Mouse (Mus musculus): ENCODE results near the gene Cipc. TPM values are rescaled to one million over a fixed set of nuclear protein-coding genes. Genes with fewer than 3 reads are reported as not detected.

Cipc gene
- polyA plus RNA-seq, 1 experiment from 2014 or later: 57.8 TPM

GRCm38 (mm10) chr12:86911482-86911931 lies 35.3 kb upstream of the Cipc start:
- ATAC-seq: peak; percentile 86
- Histone ChIP-seq H3K4me1 (ENCODE audit: control insufficient read depth, insufficient read depth, low read length) (peaks cover 25% of the 10 kb centered on the region), H3K4me3 (ENCODE audit: low read depth, low read length) (no peak overlapping the region), H3K9ac (ENCODE audit: low read depth, low read length) (peak overlapping the region; percentile 50), H3K36me3 (ENCODE audit: control insufficient read depth, insufficient read depth, low read length) (no peaks in the 10 kb centered on the region), H3K9me3 (replicated peaks; ENCODE audit: control insufficient read depth, low read length, poor library complexity, severe bottlenecking) (no peaks in the 10 kb centered on the region), H3K27me3 (ENCODE audit: control insufficient read depth, insufficient read depth, low read depth, low read length) (no peaks in the 10 kb centered on the region), H3K27ac (ENCODE audit: low read length) (peak overlapping the region; percentile 91), H3K4me2 (ENCODE audit: low read length) (peak overlapping the region; percentile 28)
- 19% methylated on average over 10 of the region's 10 CpGs for WGBS

- H3K4me3 ChIP-seq (ENCODE audit: low read depth, low read length): no peak overlapping the region
- no peak for ATAC-seq
- H3K9ac ChIP-seq (ENCODE audit: low read depth, low read length): peak overlapping the region; percentile 50; the same call in 1 of the 2 replicates
- H3K27ac ChIP-seq (ENCODE audit: low read length): peak overlapping the region; percentile 91
- H3K4me2 ChIP-seq (ENCODE audit: low read length): no peak overlapping the region; the same call in 1 of the 2 replicates
- WGBS: 9% methylated on average over 22 of the region's 22 CpGs
- H3K4me1 ChIP-seq (ENCODE audit: control insufficient read depth, insufficient read depth, low read length): peaks cover 26% of the 10 kb centered on the region
- no peaks in the 10 kb centered on the region for H3K27me3 ChIP-seq (ENCODE audit: control insufficient read depth, insufficient read depth, low read depth, low read length)
- H3K36me3 ChIP-seq (ENCODE audit: control insufficient read depth, insufficient read depth, low read length): no peaks in the 10 kb centered on the region
- no peaks in the 10 kb centered on the region for H3K9me3 ChIP-seq (replicated peaks; ENCODE audit: control insufficient read depth, low read length, poor library complexity, severe bottlenecking)
These were observed 34.3 kb upstream of the Cipc start for GRCm38 (mm10) chr12:86912335-86913093.

DNA sequence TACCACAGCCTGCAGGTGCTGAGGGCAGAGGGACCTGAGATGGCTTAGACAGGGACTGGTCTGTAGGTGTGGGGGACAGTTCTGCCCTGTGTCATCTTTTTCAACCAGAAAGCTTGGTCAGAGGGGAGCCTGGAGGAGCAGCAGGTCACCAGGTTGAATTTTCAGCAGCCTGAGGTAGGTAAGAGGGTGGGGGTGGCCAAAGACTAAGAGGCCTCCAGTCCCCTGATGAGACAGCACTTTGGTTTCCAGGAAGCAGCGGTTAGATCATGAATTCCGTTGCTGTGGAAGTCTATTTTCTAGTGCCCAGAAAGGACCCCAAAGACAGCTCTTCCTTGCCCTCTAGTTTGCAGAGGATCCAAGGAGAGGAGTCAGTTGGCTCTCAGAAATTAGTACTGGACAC lies 32.5 kb upstream of the Cipc start:
- H3K27me3 ChIP-seq (ENCODE audit: control insufficient read depth, insufficient read depth, low read depth, low read length): no peaks in the 10 kb centered on the region
- ATAC-seq: no peak
- peak overlapping the region; percentile 43 for H3K27ac ChIP-seq (ENCODE audit: low read length)
- H3K9ac ChIP-seq (ENCODE audit: low read depth, low read length): no peak overlapping the region
- no peaks in the 10 kb centered on the region for H3K36me3 ChIP-seq (ENCODE audit: control insufficient read depth, insufficient read depth, low read length)
- H3K4me2 ChIP-seq (ENCODE audit: low read length): no peak overlapping the region
- peaks cover 44% of the 10 kb centered on the region for H3K4me1 ChIP-seq (ENCODE audit: control insufficient read depth, insufficient read depth, low read length)
- no peak overlapping the region for H3K4me3 ChIP-seq (ENCODE audit: low read depth, low read length)
- 65% methylated on average over 2 of the region's 2 CpGs for WGBS
- no peaks in the 10 kb centered on the region for H3K9me3 ChIP-seq (replicated peaks; ENCODE audit: control insufficient read depth, low read length, poor library complexity, severe bottlenecking)

DNA sequence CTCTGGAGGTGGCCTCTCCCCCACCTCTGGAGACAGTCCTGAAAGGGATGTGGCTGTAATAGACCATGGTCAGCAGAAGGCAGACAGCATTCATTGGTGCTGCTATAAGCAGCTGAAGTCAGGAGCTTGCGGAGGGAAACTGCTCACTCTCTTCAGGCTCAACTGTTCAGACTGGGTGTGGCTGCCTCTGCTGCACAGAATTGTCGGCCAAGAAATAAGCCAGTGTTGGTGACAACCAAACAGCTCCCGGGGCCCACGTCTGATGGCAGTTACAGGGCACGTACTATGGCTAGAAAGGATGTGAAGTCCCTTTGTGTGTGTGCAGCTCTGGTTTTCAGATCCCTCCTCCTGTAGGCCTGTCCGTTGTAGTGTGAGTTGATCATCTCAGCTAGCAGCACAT lies 32.1 kb upstream of the Cipc start:
- H3K36me3 ChIP-seq (ENCODE audit: control insufficient read depth, insufficient read depth, low read length): no peaks in the 10 kb centered on the region
- H3K4me3 ChIP-seq (ENCODE audit: low read depth, low read length): no peak overlapping the region
- peaks cover 46% of the 10 kb centered on the region for H3K4me1 ChIP-seq (ENCODE audit: control insufficient read depth, insufficient read depth, low read length)
- H3K27ac ChIP-seq (ENCODE audit: low read length): peak overlapping the region; percentile 43
- H3K27me3 ChIP-seq (ENCODE audit: control insufficient read depth, insufficient read depth, low read depth, low read length): no peaks in the 10 kb centered on the region
- no peaks in the 10 kb centered on the region for H3K9me3 ChIP-seq (replicated peaks; ENCODE audit: control insufficient read depth, low read length, poor library complexity, severe bottlenecking)
- 61% methylated on average over 6 of the region's 6 CpGs for WGBS
- H3K9ac ChIP-seq (ENCODE audit: low read depth, low read length): no peak overlapping the region
- H3K4me2 ChIP-seq (ENCODE audit: low read length): no peak overlapping the region
- ATAC-seq: no peak

DNA sequence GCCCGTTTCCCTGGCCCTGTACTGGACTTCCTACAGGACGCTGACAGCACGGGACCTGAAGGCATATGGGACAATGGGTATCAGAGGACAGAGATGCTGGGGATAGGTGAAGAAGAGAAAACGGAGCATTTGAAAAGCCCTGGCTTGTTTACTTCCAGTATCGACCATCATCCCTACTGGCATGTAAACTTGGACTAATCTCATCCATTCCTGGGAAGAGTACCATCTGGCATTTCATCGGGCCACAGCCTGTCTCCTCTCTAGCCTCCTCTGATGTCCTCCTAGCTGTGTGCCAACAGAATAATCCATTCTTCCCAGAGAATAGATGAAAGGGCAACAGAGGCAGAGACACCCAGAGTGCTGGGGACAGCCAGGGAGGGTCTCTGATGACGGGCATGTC lies 31.2 kb upstream of the Cipc start:
- ATAC-seq: no peak
- Histone ChIP-seq H3K27me3 (ENCODE audit: control insufficient read depth, insufficient read depth, low read depth, low read length) (no peaks in the 10 kb centered on the region), H3K36me3 (ENCODE audit: control insufficient read depth, insufficient read depth, low read length) (no peaks in the 10 kb centered on the region), H3K4me2 (ENCODE audit: low read length) (no peak overlapping the region), H3K4me1 (ENCODE audit: control insufficient read depth, insufficient read depth, low read length) (peaks cover 40% of the 10 kb centered on the region), H3K9ac (ENCODE audit: low read depth, low read length) (no peak overlapping the region), H3K27ac (ENCODE audit: low read length) (no peak overlapping the region), H3K9me3 (replicated peaks; ENCODE audit: control insufficient read depth, low read length, poor library complexity, severe bottlenecking) (no peaks in the 10 kb centered on the region), H3K4me3 (ENCODE audit: low read depth, low read length) (no peak overlapping the region)
- 68% methylated on average over 7 of the region's 7 CpGs for WGBS

DNA sequence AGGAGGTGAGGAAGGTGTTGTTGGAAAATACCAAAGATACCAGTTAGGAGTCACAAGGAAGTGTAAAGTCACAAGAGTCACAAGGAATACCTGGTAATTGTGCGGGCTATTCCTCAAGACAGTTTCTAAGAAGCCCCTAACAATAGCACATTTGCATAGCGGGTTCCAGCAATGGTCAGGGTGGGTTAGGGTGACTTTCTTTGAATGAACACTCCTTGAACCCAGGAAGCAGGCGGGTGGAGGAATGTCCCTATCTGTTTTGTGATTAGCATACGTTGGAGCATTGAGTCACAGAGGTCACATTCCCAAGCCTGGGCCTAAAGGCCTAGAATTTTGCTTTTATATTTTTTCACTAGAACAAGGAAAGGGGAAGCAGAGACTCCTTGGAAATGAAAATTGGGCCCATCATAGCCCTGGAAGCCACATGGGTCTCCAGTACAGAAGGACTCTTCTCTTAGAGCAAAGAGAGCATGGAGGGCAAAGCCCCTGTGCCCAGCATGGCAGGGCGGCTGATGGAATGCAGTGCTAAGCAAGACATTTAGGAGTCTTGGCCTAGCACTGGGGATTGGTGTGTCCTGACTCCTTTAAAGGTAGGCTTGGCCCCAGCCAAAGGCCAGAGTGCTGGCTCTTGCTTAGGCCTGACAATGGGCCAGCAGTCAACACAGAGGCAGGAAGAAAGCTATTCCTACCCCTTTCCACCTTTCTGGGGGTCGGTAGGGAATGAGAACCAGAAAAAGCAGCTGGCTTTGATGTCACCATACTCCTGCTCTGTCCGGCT lies 29.9 kb upstream of the Cipc start:
- Histone ChIP-seq H3K36me3 (ENCODE audit: control insufficient read depth, insufficient read depth, low read length) (no peaks in the 10 kb centered on the region), H3K4me1 (ENCODE audit: control insufficient read depth, insufficient read depth, low read length) (peaks cover 33% of the 10 kb centered on the region), H3K4me2 (ENCODE audit: low read length) (no peak overlapping the region), H3K9me3 (replicated peaks; ENCODE audit: control insufficient read depth, low read length, poor library complexity, severe bottlenecking) (no peaks in the 10 kb centered on the region), H3K27me3 (ENCODE audit: control insufficient read depth, insufficient read depth, low read depth, low read length) (no peaks in the 10 kb centered on the region), H3K9ac (ENCODE audit: low read depth, low read length) (peak overlapping the region; percentile 28; the same call in 1 of the 2 replicates), H3K27ac (ENCODE audit: low read length) (peak overlapping the region; percentile 81), H3K4me3 (ENCODE audit: low read depth, low read length) (no peak overlapping the region)
- ATAC-seq: no peak
- WGBS: 82% methylated on average over 7 of the region's 7 CpGs

- H3K27ac ChIP-seq (ENCODE audit: low read length): peak overlapping the region; percentile 81
- no peaks in the 10 kb centered on the region for H3K36me3 ChIP-seq (ENCODE audit: control insufficient read depth, insufficient read depth, low read length)
- H3K4me3 ChIP-seq (ENCODE audit: low read depth, low read length): no peak overlapping the region
- peaks cover 31% of the 10 kb centered on the region for H3K4me1 ChIP-seq (ENCODE audit: control insufficient read depth, insufficient read depth, low read length)
- ATAC-seq: peak; percentile 36
- H3K4me2 ChIP-seq (ENCODE audit: low read length): no peak overlapping the region
- no peaks in the 10 kb centered on the region for H3K9me3 ChIP-seq (replicated peaks; ENCODE audit: control insufficient read depth, low read length, poor library complexity, severe bottlenecking)
- 5% methylated on average over 11 of the region's 11 CpGs for WGBS
- peak overlapping the region; percentile 42 for H3K9ac ChIP-seq (ENCODE audit: low read depth, low read length)
- H3K27me3 ChIP-seq (ENCODE audit: control insufficient read depth, insufficient read depth, low read depth, low read length): no peaks in the 10 kb centered on the region
These were observed 28.4 kb upstream of the Cipc start for GRCm38 (mm10) chr12:86918361-86918967.

DNA sequence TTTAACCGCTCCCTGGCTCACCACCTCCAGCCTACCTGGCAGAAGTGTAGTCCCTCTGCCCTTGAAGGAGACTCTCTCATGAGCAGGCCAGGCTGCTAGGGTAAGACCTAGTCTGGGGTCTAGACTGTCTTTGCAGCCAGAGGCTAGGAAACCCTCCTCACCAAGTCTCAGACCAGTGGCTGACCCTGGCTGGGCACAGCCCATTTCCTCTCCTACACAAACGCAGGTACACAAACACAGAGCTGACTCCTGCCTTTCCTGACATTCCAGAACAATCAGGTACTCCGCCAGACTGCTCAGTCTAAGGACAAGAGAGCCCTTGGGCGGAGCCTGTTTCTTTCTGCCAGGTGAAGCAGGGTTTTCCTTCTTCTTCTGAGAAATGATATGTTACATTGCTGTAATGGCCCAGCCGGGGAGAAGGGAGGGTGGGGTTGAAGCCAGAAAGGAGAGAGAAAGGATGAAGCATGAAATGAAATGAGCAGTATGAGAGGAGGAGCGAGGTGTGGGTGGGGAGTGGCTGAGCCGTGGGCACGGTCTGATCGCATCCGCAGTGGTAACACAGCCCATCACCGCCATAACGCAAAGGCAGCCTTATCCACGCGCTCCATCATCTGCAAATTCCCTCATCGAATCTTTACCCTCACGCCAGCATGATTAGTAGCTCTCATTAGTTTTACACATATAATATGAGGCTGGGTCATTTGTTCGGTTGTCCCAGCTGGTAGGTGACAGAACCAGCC lies 27.7 kb upstream of the Cipc start:
- no peaks in the 10 kb centered on the region for H3K9me3 ChIP-seq (replicated peaks; ENCODE audit: control insufficient read depth, low read length, poor library complexity, severe bottlenecking)
- no peaks in the 10 kb centered on the region for H3K36me3 ChIP-seq (ENCODE audit: control insufficient read depth, insufficient read depth, low read length)
- H3K4me2 ChIP-seq (ENCODE audit: low read length): no peak overlapping the region
- no peak overlapping the region for H3K4me3 ChIP-seq (ENCODE audit: low read depth, low read length)
- H3K4me1 ChIP-seq (ENCODE audit: control insufficient read depth, insufficient read depth, low read length): peaks cover 35% of the 10 kb centered on the region
- WGBS: 67% methylated on average over 17 of the region's 17 CpGs
- peak overlapping the region; percentile 31; the same call in 1 of the 2 replicates for H3K9ac ChIP-seq (ENCODE audit: low read depth, low read length)
- 0 out of 2 replicates have a peak, but pooled peaks have one; percentile 15 for ATAC-seq
- peak overlapping the region; percentile 81 for H3K27ac ChIP-seq (ENCODE audit: low read length)
- no peaks in the 10 kb centered on the region for H3K27me3 ChIP-seq (ENCODE audit: control insufficient read depth, insufficient read depth, low read depth, low read length)

Data from midbrain, embryonic 16.5 days (tissue).